Mouse (Mus musculus) embryonic facial prominence, embryonic 12.5 days (tissue): Measurements from ENCODE around the gene Tgm2. TPM values are rescaled to one million over a fixed set of nuclear protein-coding genes. Genes with fewer than 3 reads are reported as not detected.

ENCODE experiments used
- ATAC-seq: fragments of 200-750 bp; cut with Nextera tagmentation; 2 replicates; pipeline ENCODE4 v1.8.0; 2017; ENCODE audit not compliant: insufficient number of reproducible peaks, insufficient read depth, low FRiP score, low TSS enrichment
- H3K27ac ChIP-seq: fragments of 300-500 bp; sonication (generic); 2 replicates; pipeline ENCODE4 v1.5.1; 2016; ENCODE audit warnings: mild to moderate bottlenecking
- H3K27me3 ChIP-seq: fragments of 300-500 bp; sonication (generic); 2 replicates; pipeline ENCODE4 v1.6.1; 2016; ENCODE audit warnings: mild to moderate bottlenecking, moderate library complexity
- H3K36me3 ChIP-seq: fragments of 300-500 bp; sonication (generic); 2 replicates; pipeline ENCODE4 v1.6.1; 2016; ENCODE audit warnings: mild to moderate bottlenecking
- H3K4me1 ChIP-seq: fragments of 300-500 bp; sonication (generic); 2 replicates; pipeline ENCODE4 v1.6.1; 2016
- H3K4me2 ChIP-seq: fragments of 300-500 bp; sonication (generic); replicated peaks from 2 replicates; pipeline ENCODE4 v1.6.1; 2016; ENCODE audit warnings: mild to moderate bottlenecking, moderate library complexity
- H3K4me3 ChIP-seq: fragments of 300-500 bp; sonication (generic); 2 replicates; pipeline ENCODE4 v1.5.1; 2016; ENCODE audit warnings: mild to moderate bottlenecking
- H3K9ac ChIP-seq: fragments of 300-500 bp; sonication (generic); 2 replicates; pipeline ENCODE4 v1.6.1; 2016; ENCODE audit warnings: mild to moderate bottlenecking, moderate library complexity
- H3K9me3 ChIP-seq: fragments of 300-500 bp; sonication (generic); 2 replicates; pipeline ENCODE4 v1.6.1; 2016; ENCODE audit warnings: mild to moderate bottlenecking, moderate library complexity
- WGBS: fragments of 180-500 bp; shearing (Covaris S2); methylation state at CpG from one replicate; pipeline ENCODE4 v1.1.7; 2016; 5-methylcytosine and 5-hydroxymethylcytosine counted together
- polyA plus RNA-seq: library from polyadenylated mRNA; unstranded; fragments of >200 nt; fragmentation: Nextera tagmentation; extraction: Ambion mirVana; gene quantifications from 2 replicates; pipeline ENCODE4 v1.2.1, GENCODE M21; 2016

Tgm2 gene
- 7.7 and 9.0 TPM in 2 replicates for polyA plus RNA-seq

- under 1% methylated on average over 33 of the region's 33 CpGs for WGBS
- 0 out of 2 replicates have a peak within 1 kb of the TSS, but pooled peaks have one; percentile 47 for H3K9ac ChIP-seq
- no peaks in the 10 kb centered on the region for H3K36me3 ChIP-seq
- no peak within 1 kb of the TSS for H3K27ac ChIP-seq
- 0 out of 2 replicates have a peak, but pooled peaks cover 6% of the 10 kb centered on the region for H3K4me1 ChIP-seq
- no peak for ATAC-seq
- H3K27me3 ChIP-seq, result peaks cover 18% of the 10 kb centered on the region; the same call in 1 of the 2 replicates
- peak within 1 kb of the TSS; percentile 38 for H3K4me3 ChIP-seq
- 0 out of 2 replicates have a peak, but pooled peaks cover 4% of the 10 kb centered on the region for H3K9me3 ChIP-seq
- H3K4me2 ChIP-seq, result peak within 1 kb of the TSS; percentile 70
Measured at GRCm38 (mm10) chr2:158146223-158146622, at the start of gene Tgm2. Tgm2 (minus strand) TSS chr2:158146436.

GRCm38 (mm10) chr2:158194945-158195640 lies 48.9 kb upstream of the Tgm2 start:
- WGBS, result 16% methylated on average over 10 of the region's 10 CpGs
- Histone ChIP-seq H3K4me3 (no peak overlapping the region), H3K4me2 (no peak overlapping the region), H3K9ac (no peak overlapping the region), H3K36me3 (peaks cover 7% of the 10 kb centered on the region; the same call in 1 of the 2 replicates), H3K9me3 (no peaks in the 10 kb centered on the region), H3K27ac (no peak overlapping the region), H3K27me3 (peaks cover 3% of the 10 kb centered on the region; the same call in 1 of the 2 replicates), H3K4me1 (peaks cover 7% of the 10 kb centered on the region)
- no peak for ATAC-seq

GRCm38 (mm10) chr2:158193611-158194336 lies 47.5 kb upstream of the Tgm2 start:
- 30% methylated on average over 10 of the region's 10 CpGs for WGBS
- no peak for ATAC-seq

GRCm38 (mm10) chr2:158191098-158191497 lies 44.9 kb upstream of the Tgm2 start:
- no peak for ATAC-seq
- WGBS, result 72% methylated on average over 7 of the region's 7 CpGs
- Histone ChIP-seq H3K4me2 (no peak overlapping the region), H3K36me3 (no peaks in the 10 kb centered on the region), H3K9me3 (no peaks in the 10 kb centered on the region), H3K27me3 (no peaks in the 10 kb centered on the region), H3K9ac (no peak overlapping the region), H3K4me3 (no peak overlapping the region), H3K27ac (no peak overlapping the region), H3K4me1 (peaks cover 7% of the 10 kb centered on the region)

More at GRCm38 (mm10) chr2:158193611-158194336, 47.5 kb upstream of the Tgm2 start:
- H3K27ac ChIP-seq, result no peak overlapping the region
- no peaks in the 10 kb centered on the region for H3K9me3 ChIP-seq
- peaks cover 3% of the 10 kb centered on the region; the same call in 1 of the 2 replicates for H3K27me3 ChIP-seq
- no peak overlapping the region for H3K9ac ChIP-seq
- H3K4me1 ChIP-seq, result peaks cover 7% of the 10 kb centered on the region
- H3K4me3 ChIP-seq, result no peak overlapping the region
- no peaks in the 10 kb centered on the region for H3K36me3 ChIP-seq
- no peak overlapping the region for H3K4me2 ChIP-seq

GRCm38 (mm10) chr2:158189451-158189850 lies 43.2 kb upstream of the Tgm2 start:
- Histone ChIP-seq H3K9ac (no peak overlapping the region), H3K4me3 (no peak overlapping the region), H3K9me3 (no peaks in the 10 kb centered on the region)

GRCm38 (mm10) chr2:158186206-158186871 lies 40.1 kb upstream of the Tgm2 start:
- WGBS, result 66% methylated on average over 11 of the region's 11 CpGs
- H3K4me2 ChIP-seq, result no peak overlapping the region

More at GRCm38 (mm10) chr2:158189451-158189850, 43.2 kb upstream of the Tgm2 start:
- no peaks in the 10 kb centered on the region for H3K36me3 ChIP-seq
- ATAC-seq, result no peak
- peaks cover 7% of the 10 kb centered on the region for H3K4me1 ChIP-seq
- 77% methylated on average over 11 of the region's 11 CpGs for WGBS
- H3K27me3 ChIP-seq, result no peaks in the 10 kb centered on the region
- H3K4me2 ChIP-seq, result no peak overlapping the region
- no peak overlapping the region for H3K27ac ChIP-seq

GRCm38 (mm10) chr2:158183266-158183665 lies 37.0 kb upstream of the Tgm2 start:
- Histone ChIP-seq H3K27me3 (no peaks in the 10 kb centered on the region), H3K27ac (no peak overlapping the region), H3K4me1 (0 out of 2 replicates have a peak, but pooled peaks cover 5% of the 10 kb centered on the region), H3K36me3 (no peaks in the 10 kb centered on the region), H3K9me3 (no peaks in the 10 kb centered on the region), H3K4me2 (no peak overlapping the region), H3K4me3 (no peak overlapping the region), H3K9ac (no peak overlapping the region)
- WGBS, result 91% methylated on average over 8 of the region's 8 CpGs
- no peak for ATAC-seq

More at GRCm38 (mm10) chr2:158186206-158186871, 40.1 kb upstream of the Tgm2 start:
- Histone ChIP-seq H3K4me3 (no peak overlapping the region), H3K36me3 (no peaks in the 10 kb centered on the region), H3K9me3 (no peaks in the 10 kb centered on the region), H3K4me1 (no peaks in the 10 kb centered on the region), H3K27me3 (no peaks in the 10 kb centered on the region), H3K9ac (no peak overlapping the region), H3K27ac (no peak overlapping the region)
- no peak for ATAC-seq

GRCm38 (mm10) chr2:158181932-158182331 lies 35.7 kb upstream of the Tgm2 start:
- WGBS, result 59% methylated on average over 6 of the region's 6 CpGs
- Histone ChIP-seq H3K4me1 (0 out of 2 replicates have a peak, but pooled peaks cover 5% of the 10 kb centered on the region), H3K4me3 (no peak overlapping the region), H3K27me3 (no peaks in the 10 kb centered on the region), H3K9ac (no peak overlapping the region), H3K27ac (no peak overlapping the region), H3K9me3 (no peaks in the 10 kb centered on the region), H3K4me2 (no peak overlapping the region), H3K36me3 (no peaks in the 10 kb centered on the region)
- no peak for ATAC-seq

- no peak overlapping the region for H3K27ac ChIP-seq
- no peaks in the 10 kb centered on the region for H3K36me3 ChIP-seq
- no peak for ATAC-seq
- H3K4me1 ChIP-seq, result 0 out of 2 replicates have a peak, but pooled peaks cover 5% of the 10 kb centered on the region
- no peaks in the 10 kb centered on the region for H3K9me3 ChIP-seq
- 37% methylated on average over 9 of the region's 9 CpGs for WGBS
- no peaks in the 10 kb centered on the region for H3K27me3 ChIP-seq
- no peak overlapping the region for H3K4me3 ChIP-seq
- H3K4me2 ChIP-seq, result no peak overlapping the region
- H3K9ac ChIP-seq, result no peak overlapping the region
Measured at GRCm38 (mm10) chr2:158180797-158181196, 34.6 kb upstream of the Tgm2 start.

- Histone ChIP-seq H3K9me3 (no peaks in the 10 kb centered on the region), H3K27ac (no peak overlapping the region), H3K9ac (peak overlapping the region; percentile 36; the same call in 1 of the 2 replicates), H3K4me1 (0 out of 2 replicates have a peak, but pooled peaks cover 5% of the 10 kb centered on the region), H3K36me3 (no peaks in the 10 kb centered on the region), H3K4me3 (peak overlapping the region; percentile 34), H3K27me3 (no peaks in the 10 kb centered on the region), H3K4me2 (peak overlapping the region; percentile 56)
- ATAC-seq, result no peak
- WGBS, result 21% methylated on average over 18 of the region's 18 CpGs
Measured at GRCm38 (mm10) chr2:158179370-158180111, 33.3 kb upstream of the Tgm2 start.
